Mouse (Mus musculus) cerebellum, adult 8-10 months (tissue): Measurements from ENCODE around the gene Pdia6.

ENCODE experiments used
- DNase-seq: peaks from one replicate; pipeline ENCODE4 v3.0.0; 2022

The Pdia6 gene

GRCm38 (mm10) chr12:17266673-17266990 is 287 bp downstream of the Pdia6 start:
- DNase-seq = no peak

GRCm38 (mm10) chr12:17267316-17267715 is 971 bp downstream of the Pdia6 start:
- no peak for DNase-seq

DNA sequence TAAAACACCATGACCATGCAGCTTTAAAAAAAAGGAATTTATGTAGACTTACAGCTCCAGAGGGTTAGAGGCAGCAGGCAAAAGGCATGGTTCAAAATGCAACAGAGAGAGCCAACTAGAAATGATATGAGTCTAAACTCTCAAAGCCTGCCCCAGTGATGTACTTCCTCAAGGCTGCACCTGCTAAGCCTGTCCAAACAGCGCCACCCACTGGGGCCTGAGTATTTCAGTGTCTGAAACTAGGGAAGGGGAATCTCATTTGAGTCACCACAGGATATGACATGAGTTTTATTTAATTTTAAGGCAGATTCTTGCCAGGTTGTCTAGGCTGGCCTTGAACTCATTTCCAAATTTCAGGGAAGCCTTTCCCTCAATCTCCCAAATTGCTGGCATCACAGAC is 4.9 kb downstream of the Pdia6 start:
- no peak for DNase-seq

DNA sequence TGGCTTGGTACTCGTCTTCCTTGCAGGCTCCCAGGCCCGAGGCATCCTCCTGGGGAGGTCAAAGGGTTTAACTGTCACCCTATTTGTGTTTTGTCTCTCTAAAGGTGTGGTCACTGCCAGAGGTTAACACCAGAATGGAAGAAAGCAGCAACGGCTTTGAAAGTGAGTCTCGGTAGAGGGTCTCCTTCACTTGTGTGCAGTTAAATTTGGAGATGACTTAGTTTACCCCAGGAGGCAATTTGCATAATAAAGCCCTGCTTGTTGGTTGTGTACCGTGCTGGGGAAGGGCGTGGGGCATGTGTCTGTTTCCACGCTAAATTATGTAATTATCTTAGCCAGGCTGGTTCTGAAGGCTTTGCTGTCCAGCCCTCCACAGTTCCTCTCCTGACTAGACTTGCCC is 7.5 kb downstream of the Pdia6 start:
- no peak for DNase-seq

DNA sequence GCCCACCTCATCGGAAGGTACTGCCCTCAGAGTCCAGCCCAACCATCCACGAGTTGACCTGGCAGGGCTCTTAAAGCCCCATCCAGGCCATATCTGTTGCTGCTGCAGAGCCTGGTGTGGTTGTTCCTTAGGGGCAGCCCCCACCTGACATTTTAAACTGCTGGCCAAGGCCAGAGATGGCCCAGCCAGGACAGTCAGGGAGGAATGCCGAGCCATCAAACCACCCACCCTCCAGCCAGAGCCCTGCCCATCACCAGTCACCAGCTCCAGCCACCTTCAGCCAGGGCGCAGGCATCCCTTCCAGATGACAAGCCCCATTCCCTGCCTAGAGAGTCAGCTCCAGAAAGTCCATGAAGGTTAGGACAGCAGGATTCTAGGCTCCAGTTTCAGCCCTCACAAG is 22.2 kb downstream of the Pdia6 start:
- DNase-seq = no peak

GRCm38 (mm10) chr12:17289060-17289459 is 22.7 kb downstream of the Pdia6 start:
- no peak for DNase-seq

- no peak for DNase-seq
Observed at GRCm38 (mm10) chr12:17289913-17290312, 23.6 kb downstream of the Pdia6 start.

- DNase-seq = no peak
Observed at GRCm38 (mm10) chr12:17290569-17290968, 24.2 kb downstream of the Pdia6 start.

DNA sequence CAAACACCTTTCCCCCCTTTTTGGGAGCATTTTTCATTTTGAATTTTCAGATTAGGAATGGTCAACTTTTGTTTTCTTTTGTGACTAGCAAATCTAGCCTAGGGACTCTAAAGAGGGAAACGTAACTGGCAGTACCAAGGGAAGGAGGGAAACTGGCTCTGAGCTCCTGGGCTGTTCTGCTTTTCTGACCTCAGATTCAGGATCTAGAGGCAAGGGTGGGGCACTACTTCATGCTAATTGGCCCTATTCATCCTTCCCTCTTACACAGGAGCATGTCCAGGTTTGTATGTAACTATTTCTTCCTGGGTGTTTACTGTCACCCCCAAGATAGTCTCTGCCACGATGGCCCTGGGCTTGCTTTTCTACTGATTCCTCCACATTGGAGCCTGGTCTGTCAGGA is 30.6 kb downstream of the Pdia6 start:
- no peak for DNase-seq

GRCm38 (mm10) chr12:17299902-17300301 is 33.6 kb downstream of the Pdia6 start:
- DNase-seq = no peak

GRCm38 (mm10) chr12:17305445-17305844 is 39.1 kb downstream of the Pdia6 start:
- no peak for DNase-seq

DNA sequence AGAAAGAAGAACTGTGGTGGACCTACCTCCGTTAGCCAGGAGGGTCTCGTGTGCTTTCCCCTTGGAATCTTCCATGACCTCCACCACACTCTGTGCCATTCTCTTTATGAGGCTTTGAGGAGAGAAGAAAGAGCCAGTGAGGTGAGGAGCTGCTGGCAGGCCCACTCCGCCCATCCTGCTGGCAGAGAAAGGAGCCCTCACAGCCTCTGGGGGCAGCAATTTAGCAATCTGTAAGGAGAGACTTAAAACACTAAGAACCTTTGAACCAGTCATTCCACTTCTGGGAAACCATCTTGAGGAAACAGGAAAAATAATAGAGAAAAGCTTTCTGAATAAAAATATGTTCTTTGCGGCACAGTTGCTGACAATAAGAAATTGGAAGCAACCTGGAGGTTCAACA is 41.9 kb downstream of the Pdia6 start:
- DNase-seq = no peak

- DNase-seq = no peak
Observed at GRCm38 (mm10) chr12:17310852-17311839, 44.8 kb downstream of the Pdia6 start.

- DNase-seq = no peak
Observed at GRCm38 (mm10) chr12:17316096-17316495, 49.8 kb downstream of the Pdia6 start.

DNA sequence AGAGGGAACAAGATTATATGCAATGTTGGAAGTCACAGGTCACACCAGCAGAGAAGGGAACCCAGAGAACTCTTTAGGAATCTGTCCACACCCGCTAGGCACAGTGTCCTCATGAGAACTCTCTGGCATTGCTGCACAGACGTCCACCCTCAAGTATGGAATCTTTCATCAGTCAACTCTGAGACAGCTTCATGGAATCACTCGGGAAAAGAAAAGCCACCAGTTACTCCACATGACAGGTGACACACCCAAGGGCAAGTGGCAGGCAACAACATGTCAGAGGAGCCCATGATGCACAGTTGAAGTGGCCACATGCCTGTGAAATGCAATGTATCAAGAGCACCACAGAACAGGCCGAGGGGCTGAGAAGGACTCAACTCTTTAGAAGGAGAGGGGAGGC is 51.6 kb downstream of the Pdia6 start:
- DNase-seq = no peak

DNA sequence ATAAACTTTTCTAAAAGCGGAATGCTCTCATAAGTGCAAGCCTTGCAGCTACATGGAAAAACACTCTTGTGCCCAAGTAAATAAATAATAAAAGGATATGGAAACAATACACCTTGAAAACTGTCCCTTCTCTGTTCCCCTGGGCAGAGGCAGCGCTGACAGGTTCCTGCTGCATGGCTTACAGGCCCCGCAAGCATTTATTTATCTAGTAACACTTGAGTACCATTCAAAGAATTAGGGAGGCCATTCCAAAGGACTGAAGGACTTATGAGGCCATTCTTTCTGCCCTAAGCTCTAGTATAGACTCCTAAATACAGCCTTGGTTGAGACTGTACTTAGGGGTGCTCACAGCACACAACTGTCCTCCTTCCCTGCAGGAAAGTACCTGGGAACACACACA is 52.1 kb downstream of the Pdia6 start:
- no peak for DNase-seq

GRCm38 (mm10) chr12:17324549-17325470 is 58.5 kb downstream of the Pdia6 start:
- DNase-seq = no peak

GRCm38 (mm10) chr12:17329259-17329658 is 62.9 kb downstream of the Pdia6 start, which contains the start of gene Atp6v1c2:
TSS of gene Atp6v1c2 (minus strand) at chr12:17329359.
- no peak for DNase-seq

GRCm38 (mm10) chr12:17333459-17333858 is 67.1 kb downstream of the Pdia6 start:
- no peak for DNase-seq
